Mouse (Mus musculus) retina, postnatal 1 day (tissue): ENCODE measurements at regions not wholly inside any gene's neighbourhood (a gene's known extent, or its start where the extent isn't known, plus 50 kb on each side); places are given as distances from the start of the nearest gene placed in this dataset.

Experiments
- DNase-seq: peaks from one replicate; pipeline ENCODE4 v3.0.0-alpha.2; 2012

DNA sequence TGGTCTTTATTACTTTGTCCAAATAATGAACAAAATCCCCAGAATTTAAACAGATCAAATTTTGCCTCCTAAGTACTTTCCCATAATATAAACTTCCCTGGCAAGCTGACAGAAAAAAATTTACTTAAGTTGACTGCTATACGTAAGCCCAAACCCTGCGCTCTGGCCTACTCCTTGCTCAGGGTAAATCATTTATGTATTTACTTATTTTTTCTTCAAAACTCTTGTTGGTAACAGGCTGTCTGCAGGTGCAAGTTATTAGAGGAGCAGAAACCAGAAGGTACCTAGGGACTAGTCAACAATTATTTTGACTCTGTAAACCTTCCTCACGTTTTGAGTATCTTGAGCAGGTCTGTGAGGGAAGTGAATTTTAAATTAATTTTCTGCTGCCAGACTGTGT is 2615.7 kb downstream of the Poteg start:
- DNase-seq: no peak

DNA sequence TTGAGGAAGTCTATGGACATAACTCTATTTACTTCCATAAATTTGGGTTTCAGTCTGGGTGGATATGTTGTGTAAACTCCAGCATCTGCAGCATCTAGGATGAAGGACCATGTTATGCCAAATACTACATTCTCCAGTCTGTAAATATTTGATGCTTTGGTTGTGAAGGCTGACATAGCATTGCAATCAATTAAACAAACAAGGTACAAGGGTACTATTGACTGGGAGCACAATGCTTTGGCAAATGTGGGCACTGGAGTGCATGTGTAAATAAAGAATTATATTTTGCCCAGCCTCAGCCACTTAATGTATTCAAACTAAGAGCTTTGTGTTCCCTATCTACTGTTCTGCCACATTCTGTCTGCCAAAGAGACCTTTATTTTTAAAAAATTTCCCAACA is 2630.3 kb downstream of the Poteg start:
- no peak for DNase-seq

GRCm38 (mm10) chr8:30127766-30128165 is 2680.3 kb downstream of the Poteg start:
- DNase-seq: no peak

GRCm38 (mm10) chr8:30134999-30135398 is 2687.5 kb downstream of the Poteg start:
- no peak for DNase-seq

- DNase-seq: no peak
Observed at GRCm38 (mm10) chr8:30151181-30151844, 2703.8 kb downstream of the Poteg start.

DNA sequence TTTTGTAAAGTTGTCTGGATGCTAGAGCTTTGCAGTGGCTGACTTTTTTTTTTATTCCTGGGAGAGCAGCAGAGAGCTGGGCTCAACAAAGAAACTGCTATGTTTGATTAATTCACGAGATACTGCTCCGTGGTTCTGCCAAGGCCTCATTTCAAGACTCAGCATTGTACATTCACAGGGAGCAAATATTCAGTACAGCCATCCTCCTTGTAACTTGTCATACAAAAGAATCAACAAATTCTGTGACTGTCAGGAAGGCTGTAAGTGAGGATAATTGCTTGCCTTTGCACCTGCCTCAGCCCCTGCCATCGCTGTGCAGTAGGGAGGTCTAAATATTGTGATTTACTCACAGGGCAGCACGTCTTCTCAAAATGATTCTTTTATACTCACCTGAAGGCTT is 2705.5 kb downstream of the Poteg start:
- peak; percentile 2 for DNase-seq

DNA sequence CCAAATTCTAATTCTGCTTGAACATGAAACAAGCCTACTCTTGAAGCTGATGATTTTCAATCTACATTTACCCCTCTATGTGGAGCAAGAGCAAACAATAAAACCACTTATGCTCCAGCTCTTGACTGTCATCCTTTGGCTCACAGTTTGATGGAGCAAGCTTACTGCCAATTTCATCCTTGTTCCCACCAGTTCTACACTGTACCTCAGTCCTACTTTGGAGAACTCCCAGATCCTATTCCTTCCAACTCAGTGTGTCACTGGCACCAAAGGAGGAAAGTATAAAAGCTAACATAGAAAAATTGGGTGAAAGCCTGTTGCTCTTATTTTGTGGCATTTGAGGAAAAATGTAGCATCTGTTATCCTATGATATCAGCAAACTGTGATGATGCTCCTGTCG is 2724.4 kb downstream of the Poteg start:
- DNase-seq: no peak

DNA sequence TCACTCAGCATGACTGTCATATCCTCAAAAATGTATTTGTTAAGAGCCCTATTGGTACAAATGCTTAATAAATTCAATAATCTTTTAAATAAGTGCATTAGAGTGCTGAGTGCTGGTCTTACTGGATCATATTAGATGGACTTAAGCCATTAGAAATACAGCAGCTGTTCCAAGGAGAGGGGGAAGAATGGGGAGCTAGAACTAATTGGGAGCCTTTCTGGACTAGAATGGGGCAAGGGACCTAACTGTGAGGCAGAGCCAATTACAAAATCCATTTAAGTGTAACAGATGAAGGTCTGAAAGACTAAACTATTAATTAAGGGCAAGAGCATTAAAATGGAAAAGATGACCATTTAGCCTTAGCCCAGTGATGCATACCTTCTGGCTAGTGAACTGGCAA is 2755.3 kb downstream of the Poteg start:
- peak; percentile 47 for DNase-seq

- DNase-seq: peak; percentile 26
Observed at GRCm38 (mm10) chr8:30227354-30227753, 2779.9 kb downstream of the Poteg start.

GRCm38 (mm10) chr8:30233266-30233665 is 2785.8 kb downstream of the Poteg start:
- DNase-seq: no peak

DNA sequence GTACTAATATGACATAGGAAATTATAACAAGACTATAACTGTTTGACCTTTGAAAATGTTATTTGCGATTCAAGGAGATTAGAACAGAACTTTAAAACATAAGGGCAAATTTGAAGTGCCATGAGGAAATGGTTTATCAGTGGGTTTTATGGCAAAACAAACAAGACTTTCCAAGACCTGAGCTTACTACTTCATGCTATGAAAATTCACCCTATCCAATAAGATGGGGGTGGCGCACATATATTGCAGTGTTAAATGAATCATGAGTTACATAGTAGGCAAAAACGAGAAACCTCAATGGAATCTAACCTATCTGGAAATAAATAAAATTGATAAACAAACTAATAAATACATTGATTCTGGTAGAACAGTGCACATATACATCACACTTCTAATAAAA is 2804.3 kb downstream of the Poteg start:
- no peak for DNase-seq

- DNase-seq: no peak
Observed at GRCm38 (mm10) chr8:30269949-30270910, 2822.8 kb downstream of the Poteg start.

GRCm38 (mm10) chr8:30289169-30289568 is 2841.7 kb downstream of the Poteg start:
- DNase-seq: no peak

- DNase-seq: no peak
Observed at GRCm38 (mm10) chr8:30331201-30331600, 2883.7 kb downstream of the Poteg start.

DNA sequence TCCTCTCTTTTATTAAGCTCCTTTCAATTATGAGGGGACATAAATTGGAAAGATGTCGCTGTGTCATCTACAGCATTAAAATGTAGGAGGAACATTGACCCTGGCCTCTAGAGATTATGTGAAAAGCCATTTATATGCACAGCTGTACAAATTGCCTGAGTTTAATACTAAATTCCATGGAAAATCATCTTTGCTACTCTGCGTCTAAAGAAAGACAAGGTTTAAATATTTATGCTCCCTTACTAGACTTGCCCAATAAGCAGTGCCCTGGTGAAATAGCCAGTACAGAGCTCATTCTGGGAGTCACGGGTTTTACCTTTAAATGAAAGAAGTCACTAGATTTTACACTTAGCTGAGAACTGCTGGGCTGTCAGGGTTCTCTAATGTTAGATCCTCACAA is 2885.9 kb downstream of the Poteg start:
- DNase-seq: no peak

GRCm38 (mm10) chr8:30359464-30359863 is 2912.0 kb downstream of the Poteg start:
- DNase-seq: no peak

DNA sequence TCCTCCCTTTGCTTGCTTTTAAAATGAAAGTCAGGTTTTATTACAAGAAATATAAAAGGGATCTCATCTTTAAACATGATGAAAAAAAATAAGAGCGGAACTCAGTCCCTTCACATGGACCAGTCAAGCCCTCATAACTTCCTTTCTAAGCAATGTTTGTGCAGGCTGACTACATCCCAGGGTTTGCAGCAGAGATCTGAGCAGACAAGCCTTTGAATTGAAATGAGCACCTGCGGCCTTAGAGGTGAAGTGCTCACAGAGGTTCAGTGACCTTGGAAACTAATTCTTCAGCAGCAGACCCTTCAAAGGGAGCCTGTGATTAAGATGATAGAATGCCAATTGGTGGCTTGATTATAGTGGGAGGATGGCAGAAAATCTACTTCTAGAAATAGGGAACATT is 2918.3 kb downstream of the Poteg start:
- no peak for DNase-seq

GRCm38 (mm10) chr8:30391936-30392335 is 2944.5 kb downstream of the Poteg start:
- DNase-seq: peak; percentile 3

DNA sequence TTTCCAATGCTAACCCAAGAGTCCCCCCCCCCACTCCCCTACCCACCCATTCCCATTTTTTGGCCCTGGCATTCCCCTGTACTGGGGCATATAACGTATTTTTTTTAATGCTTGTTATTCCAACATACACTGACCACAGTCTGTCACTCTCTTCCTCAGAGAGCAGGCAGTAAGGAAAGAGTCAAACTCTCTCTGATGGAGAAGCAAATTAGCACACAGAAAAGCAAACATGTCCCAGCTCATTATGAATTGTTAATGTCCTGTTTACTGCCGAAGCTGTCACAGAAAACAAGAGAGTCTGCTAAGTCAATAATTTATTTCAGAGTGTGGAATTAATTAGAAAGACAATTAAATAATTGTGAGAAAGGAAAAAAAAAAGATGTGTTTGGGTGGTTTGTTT is 2989.1 kb upstream of the 5930422O12Rik start:
- peak; percentile 62 for DNase-seq

GRCm38 (mm10) chr8:30441821-30442220 is 2986.7 kb upstream of the 5930422O12Rik start:
- DNase-seq: no peak

- DNase-seq: no peak
Observed at GRCm38 (mm10) chr8:30443874-30444273, 2984.6 kb upstream of the 5930422O12Rik start.

DNA sequence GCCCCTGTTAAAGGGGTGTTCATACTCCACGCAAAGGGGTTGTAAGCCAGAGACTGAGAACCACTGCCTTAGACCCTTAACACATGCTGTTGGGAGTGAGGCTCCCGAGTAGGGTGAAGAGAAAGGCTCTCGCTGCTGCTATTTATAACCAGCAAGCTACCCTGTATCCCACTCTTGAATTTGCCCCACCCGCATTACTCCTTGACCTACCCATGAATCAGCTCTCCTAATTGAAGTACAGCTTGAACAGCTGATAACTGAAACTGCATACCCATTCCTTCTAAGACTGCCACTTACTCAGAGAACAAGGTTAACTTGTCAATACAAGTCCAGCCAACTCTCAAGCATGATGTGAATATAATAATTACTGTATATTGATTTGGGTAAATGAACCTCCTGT is 2984.2 kb upstream of the 5930422O12Rik start:
- no peak for DNase-seq

- no peak for DNase-seq
Observed at GRCm38 (mm10) chr8:30458136-30458535, 2970.4 kb upstream of the 5930422O12Rik start.

- DNase-seq: peak; percentile 92
Observed at GRCm38 (mm10) chr8:30482956-30483355, 2945.6 kb upstream of the 5930422O12Rik start.
